Mouse (Mus musculus): ENCODE results near the gene Sptb.

DNA sequence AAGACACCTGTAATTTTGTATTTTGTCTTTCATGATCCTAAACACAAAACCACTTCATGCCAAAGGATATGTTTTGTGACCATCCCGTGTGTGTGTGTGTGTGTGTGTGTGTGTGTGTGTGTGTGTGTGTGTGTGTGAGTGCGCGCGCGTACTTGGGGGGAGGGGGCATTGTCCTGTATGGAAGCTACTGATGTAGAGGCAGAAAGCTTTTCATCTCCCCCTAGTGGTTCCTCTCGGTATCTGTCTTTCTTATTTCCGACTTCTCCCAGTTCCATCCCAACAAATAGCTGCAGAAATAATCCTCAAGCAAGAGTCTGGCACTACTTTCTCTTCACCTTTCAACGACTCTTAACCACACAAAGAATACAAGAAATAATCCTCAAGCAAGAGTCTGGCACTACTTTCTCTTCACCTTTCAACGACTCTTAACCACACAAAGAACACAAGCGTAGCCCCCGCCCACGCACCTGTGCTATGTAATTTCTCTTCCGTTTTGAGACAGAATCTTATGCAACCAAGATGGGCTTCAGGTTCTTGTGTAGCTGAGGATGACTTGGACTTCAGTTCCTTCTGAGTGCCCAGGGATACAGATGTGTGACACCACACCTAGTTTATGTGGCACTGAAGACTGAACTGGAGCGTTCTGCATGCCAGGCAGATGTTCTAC is 42.4 kb upstream of the Sptb start:
- TF ChIP-seq POLR2A (IDR thresholded peaks at IDR 0.05; ENCODE audit: insufficient read length, low read depth) (no peak), MYOG (IDR thresholded peaks at IDR 0.05; ENCODE audit: control insufficient read depth in 1 of 3, insufficient read depth in 1 of 3, insufficient read length in 2 of 3, low read depth in 2 of 3) (no peak), MAX (IDR thresholded peaks at IDR 0.05; ENCODE audit: low read depth) (no peak), SRF (IDR thresholded peaks at IDR 0.05; ENCODE audit: control insufficient read depth, insufficient read length, low read depth) (no peak), CEBPB (IDR thresholded peaks at IDR 0.05; ENCODE audit: insufficient read depth, poor library complexity, severe bottlenecking) (no peak), MYOD1 (IDR thresholded peaks at IDR 0.05; ENCODE audit: control insufficient read depth in 1 of 3, insufficient read length in 2 of 3, low read depth in 2 of 3) (no peak)
